Mouse (Mus musculus): ENCODE data around the gene Brca1.

GRCm38 (mm10) chr11:101479171-101479635 lies 72.6 kb downstream of the Brca1 start:
- TF ChIP-seq CTCF (IDR thresholded peaks at IDR 0.05; ENCODE audit: low read depth, low read length) (no peak), POLR2AphosphoS5 (IDR thresholded peaks at IDR 0.05; ENCODE audit: insufficient replicate concordance, low read depth, low read length) (no peak), GATA1 (IDR thresholded peaks at IDR 0.05; ENCODE audit: borderline replicate concordance, low read length) (no peak)
